Mouse (Mus musculus): ENCODE measurements around the gene Etnk2.

Etnk2 gene

GRCm38 (mm10) chr1:133416472-133416871, 53.1 kb downstream of the Etnk2 start:
- no peak for DNase-seq (ENCODE audit: low read depth, low spot score)

- no peak for DNase-seq (ENCODE audit: low read depth, low spot score)
Measured at GRCm38 (mm10) chr1:133417113-133417512, 53.7 kb downstream of the Etnk2 start.

- no peak for DNase-seq (ENCODE audit: low read depth, low spot score)
Measured at GRCm38 (mm10) chr1:133417539-133417938, 54.2 kb downstream of the Etnk2 start.

- no peak for DNase-seq (ENCODE audit: low read depth, low spot score)
Measured at GRCm38 (mm10) chr1:133418164-133418800, 54.9 kb downstream of the Etnk2 start.

GRCm38 (mm10) chr1:133419178-133419834, 55.9 kb downstream of the Etnk2 start:
- DNase-seq (ENCODE audit: low read depth, low spot score) = no peak

GRCm38 (mm10) chr1:133420491-133420890, 57.1 kb downstream of the Etnk2 start:
- DNase-seq (ENCODE audit: low read depth, low spot score) = no peak

GRCm38 (mm10) chr1:133421061-133421460, 57.7 kb downstream of the Etnk2 start:
- DNase-seq (ENCODE audit: low read depth, low spot score) = no peak

GRCm38 (mm10) chr1:133421975-133422570, 58.7 kb downstream of the Etnk2 start:
- no peak for DNase-seq (ENCODE audit: low read depth, low spot score)

- DNase-seq (ENCODE audit: low read depth, low spot score) = no peak
Measured at GRCm38 (mm10) chr1:133422615-133423161, 59.3 kb downstream of the Etnk2 start.

- DNase-seq (ENCODE audit: low read depth, low spot score) = no peak
Measured at GRCm38 (mm10) chr1:133423166-133423542, 59.8 kb downstream of the Etnk2 start.

- no peak for DNase-seq (ENCODE audit: low read depth, low spot score)
Measured at GRCm38 (mm10) chr1:133423543-133424480, 60.4 kb downstream of the Etnk2 start, which contains the start of gene Sox13. Sox13 (minus strand) TSS chr1:133424377.

GRCm38 (mm10) chr1:133424547-133425140, 61.3 kb downstream of the Etnk2 start:
- DNase-seq (ENCODE audit: low read depth, low spot score) = no peak

All from WW6 (cell line).